Mouse (Mus musculus) kidney, adult 2 months (tissue): ENCODE results near the gene Prpf38b. TPM values are rescaled to one million over a fixed set of nuclear protein-coding genes. Genes with fewer than 3 reads are reported as not detected.

Source experiments
- DNase-seq: peaks from one replicate; pipeline ENCODE4 v3.0.0; 2021
- H3K27ac ChIP-seq: fragments of 200-500 bp; 2 replicates; pipeline ENCODE4 v1.5.1; 2012; ENCODE audit warnings: low read depth, low read length, control low read depth, inconsistent platforms; ENCODE audit not compliant: insufficient read depth
- H3K27me3 ChIP-seq: fragments of 200-500 bp; replicated peaks from 2 replicates; pipeline ENCODE4 v1.6.1; 2012; ENCODE audit warnings: mild to moderate bottlenecking, moderate library complexity, low read length, inconsistent platforms; ENCODE audit not compliant: control insufficient read depth, insufficient read depth
- H3K36me3 ChIP-seq: fragments of 200-500 bp; 2 replicates; pipeline ENCODE4 v1.6.1; 2012; ENCODE audit warnings: mild to moderate bottlenecking, moderate library complexity, low read length, inconsistent platforms; ENCODE audit not compliant: control insufficient read depth, insufficient read depth
- H3K4me1 ChIP-seq: fragments of 200-500 bp; 2 replicates; pipeline ENCODE4 v1.6.1; 2011; ENCODE audit warnings: low read length; ENCODE audit not compliant: control insufficient read depth, insufficient read depth
- H3K4me3 ChIP-seq: fragments of 200-500 bp; 2 replicates; pipeline ENCODE4 v1.5.1; 2011; ENCODE audit warnings: mild to moderate bottlenecking, low read depth, low read length, control low read depth; ENCODE audit not compliant: insufficient read depth
- CTCF ChIP-seq: fragments of 200-500 bp; conservative IDR thresholded peaks from 2 replicates; pipeline ENCODE4 v1.5.1; 2011; ENCODE audit warnings: low read depth, mild to moderate bottlenecking, control low read depth, low read length, moderate library complexity, mixed read lengths; ENCODE audit not compliant: insufficient read depth, insufficient read length
- POLR2A ChIP-seq: fragments of 200-500 bp; IDR thresholded peaks from one replicate; pipeline ENCODE4 v1.6.1; 2011; ENCODE audit warnings: low read depth, low read length, control low read depth
- WGBS: fragments of 180-500 bp; shearing (Covaris S2); methylation state at CpG from one replicate; pipeline ENCODE4 v1.1.7; 2018; 5-methylcytosine and 5-hydroxymethylcytosine counted together
- polyA plus RNA-seq: library from polyadenylated mRNA; depleted of rRNA; stranded (reverse); fragments of >200 nt; gene quantifications from 2 replicates; pipeline ENCODE4 v1.2.3, GENCODE M21; 2012; rRNA removed

Prpf38b gene
- polyA plus RNA-seq, result 19.7 and 31.5 TPM in 2 replicates

GRCm38 (mm10) chr3:108911548-108912413 is at the start of gene Prpf38b:
Prpf38b (minus strand) TSS chr3:108911727.
- H3K27ac ChIP-seq, result peak within 1 kb of the TSS; percentile 97
- peaks cover 11% of the 10 kb centered on the region for H3K4me1 ChIP-seq
- DNase-seq, result peak; percentile 97
- TF ChIP-seq CTCF (no peak), POLR2A (peak; percentile 62)
- H3K27me3 ChIP-seq, result no peaks in the 10 kb centered on the region
- WGBS, result under 1% methylated on average over 53 of the region's 53 CpGs
- peak within 1 kb of the TSS; percentile 81 for H3K4me3 ChIP-seq
- H3K36me3 ChIP-seq, result peaks cover 2% of the 10 kb centered on the region

- no peak for DNase-seq
- H3K4me3 ChIP-seq, result no peak overlapping the region
- no peaks in the 10 kb centered on the region for H3K36me3 ChIP-seq
- H3K27ac ChIP-seq, result no peak overlapping the region
- H3K27me3 ChIP-seq, result no peaks in the 10 kb centered on the region
- no peaks in the 10 kb centered on the region for H3K4me1 ChIP-seq
- WGBS, result 51% methylated on average over 7 of the region's 7 CpGs
- TF ChIP-seq POLR2A, result no peak
- no peak for TF ChIP-seq CTCF
Measured at GRCm38 (mm10) chr3:108961226-108961625, 49.7 kb upstream of the Prpf38b start.

- H3K4me3 ChIP-seq, result no peak overlapping the region
- H3K36me3 ChIP-seq, result no peaks in the 10 kb centered on the region
- H3K27ac ChIP-seq, result no peak overlapping the region
- DNase-seq, result peak; percentile 54
- 53% methylated on average over 13 of the region's 13 CpGs for WGBS
- no peaks in the 10 kb centered on the region; the same call in 1 of the 2 replicates for H3K4me1 ChIP-seq
- no peak for TF ChIP-seq POLR2A
- no peak for TF ChIP-seq CTCF
- H3K27me3 ChIP-seq, result no peaks in the 10 kb centered on the region
Measured at GRCm38 (mm10) chr3:108959680-108960295, 48.3 kb upstream of the Prpf38b start.

- Histone ChIP-seq H3K27ac (no peak overlapping the region), H3K4me3 (no peak overlapping the region), H3K4me1 (no peaks in the 10 kb centered on the region; the same call in 1 of the 2 replicates), H3K36me3 (no peaks in the 10 kb centered on the region), H3K27me3 (no peaks in the 10 kb centered on the region)
- DNase-seq, result no peak
- TF ChIP-seq CTCF, result no peak
- TF ChIP-seq POLR2A, result no peak
Measured at GRCm38 (mm10) chr3:108957976-108958375, 46.4 kb upstream of the Prpf38b start.

- H3K36me3 ChIP-seq, result no peaks in the 10 kb centered on the region
- no peaks in the 10 kb centered on the region for H3K27me3 ChIP-seq
- no peak for DNase-seq
- H3K4me1 ChIP-seq, result no peaks in the 10 kb centered on the region; the same call in 1 of the 2 replicates
- H3K4me3 ChIP-seq, result no peak overlapping the region
- H3K27ac ChIP-seq, result no peak overlapping the region
- WGBS, result 84% methylated on average over 10 of the region's 10 CpGs
- TF ChIP-seq CTCF (no peak), POLR2A (no peak)
Measured at GRCm38 (mm10) chr3:108940996-108941395, 29.5 kb upstream of the Prpf38b start.

GRCm38 (mm10) chr3:108940001-108940633 is 28.6 kb upstream of the Prpf38b start, which contains the start of gene Gm9857:
Gm9857 (minus strand) TSS chr3:108940445.
- no peak for DNase-seq
- Histone ChIP-seq H3K36me3 (no peaks in the 10 kb centered on the region), H3K27me3 (no peaks in the 10 kb centered on the region), H3K27ac (no peak within 1 kb of the TSS), H3K4me3 (peak within 1 kb of the TSS; percentile 40; the same call in 1 of the 2 replicates), H3K4me1 (no peaks in the 10 kb centered on the region; the same call in 1 of the 2 replicates)
- TF ChIP-seq POLR2A (no peak), CTCF (no peak)
- WGBS, result 66% methylated on average over 59 of the region's 59 CpGs
